Mouse (Mus musculus) inflammation-experienced regulatory T-cells, adult 6 months (primary cell): ENCODE results near the gene Stc2. TPM values are rescaled to one million over a fixed set of nuclear protein-coding genes. Genes with fewer than 3 reads are reported as not detected.

Source experiments
- ATAC-seq: one replicate; pipeline ENCODE4 v1.8.0; 2017
- polyA plus RNA-seq, 3 experiments: library from polyadenylated mRNA; unstranded; fragments of 100-300 nt; shearing (Covaris generic); gene quantifications; one replicate each; pipeline ENCODE4 v1.2.1; 2017

The Stc2 gene
- polyA plus RNA-seq, result 1 to 10 TPM in 1 of 3 experiments, under 1 TPM in 2; 0.41 to 1.1 (median 0.44) TPM

DNA sequence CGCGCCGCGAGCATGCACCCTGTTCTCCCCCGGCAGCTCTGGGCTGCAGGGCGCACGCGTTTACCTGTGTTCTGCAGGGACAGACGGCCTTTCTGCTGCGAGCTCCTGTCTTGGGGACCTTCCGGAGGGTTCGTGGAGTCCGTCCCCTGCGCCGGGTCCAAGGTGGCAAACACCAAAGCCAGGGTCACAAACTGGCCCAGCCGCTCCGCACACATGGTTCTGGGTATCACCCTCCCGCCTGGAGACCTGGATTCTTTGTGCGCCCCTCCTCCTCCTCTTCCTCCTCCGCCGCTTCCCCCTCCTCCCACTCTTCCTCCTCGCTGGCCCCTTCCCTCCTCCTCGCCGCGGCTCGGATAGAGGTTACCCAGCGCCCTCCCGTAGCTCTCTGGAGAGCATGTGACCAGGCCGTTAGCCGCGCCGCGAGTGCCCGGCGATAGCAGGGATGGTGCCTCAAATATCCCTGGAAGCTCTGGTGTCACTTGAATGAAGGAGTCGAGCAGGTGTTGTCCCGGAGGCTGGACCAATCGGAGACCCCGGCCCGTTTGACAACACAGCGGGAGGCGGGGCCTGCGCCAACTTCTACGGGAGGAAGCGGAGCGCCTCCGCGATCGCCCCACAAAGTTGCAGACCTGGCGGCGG lies at the start of gene Stc2:
TSS of gene Stc2 (minus strand) at position 427 of the 639 bp plus-strand sequence.
- no peak for ATAC-seq

DNA sequence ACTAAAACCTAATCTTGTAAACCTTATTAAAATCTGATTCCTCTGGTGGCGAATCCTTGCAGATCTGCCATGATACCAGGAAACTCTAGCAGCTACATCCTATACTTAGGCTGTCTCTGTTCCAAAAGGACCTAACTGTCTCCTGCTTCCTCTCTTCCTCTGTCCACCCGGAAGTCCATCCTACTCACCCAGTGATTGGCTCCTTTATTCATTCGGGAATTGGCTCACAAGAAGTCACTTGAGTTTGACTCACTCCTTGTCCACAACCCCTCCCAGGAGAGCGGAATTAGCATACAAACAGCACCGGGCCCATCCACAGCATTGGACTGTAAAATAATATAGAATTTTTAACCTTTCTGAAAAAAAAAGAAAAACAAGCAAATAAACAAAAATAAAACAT lies 47.2 kb upstream of the Stc2 start:
- ATAC-seq, result no peak

DNA sequence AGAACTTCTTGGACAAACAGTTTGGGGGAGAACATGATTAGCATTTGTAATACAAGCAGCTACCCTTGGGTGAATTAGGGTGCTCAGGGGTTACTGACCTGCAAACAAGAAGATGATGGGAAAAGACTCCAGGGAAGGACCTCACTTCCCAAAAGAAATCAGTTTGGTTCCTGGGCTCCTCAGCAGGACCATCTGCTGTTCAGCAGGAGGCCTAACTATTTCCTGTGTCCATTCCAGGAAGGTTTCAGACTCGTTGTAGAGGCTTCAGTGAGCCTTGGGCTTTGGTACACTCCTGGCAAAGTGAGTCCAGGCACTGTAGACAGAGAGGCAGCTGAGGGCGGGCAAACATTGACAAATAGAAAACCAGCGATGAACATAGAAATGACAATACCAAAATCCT lies 42.5 kb upstream of the Stc2 start:
- no peak for ATAC-seq

DNA sequence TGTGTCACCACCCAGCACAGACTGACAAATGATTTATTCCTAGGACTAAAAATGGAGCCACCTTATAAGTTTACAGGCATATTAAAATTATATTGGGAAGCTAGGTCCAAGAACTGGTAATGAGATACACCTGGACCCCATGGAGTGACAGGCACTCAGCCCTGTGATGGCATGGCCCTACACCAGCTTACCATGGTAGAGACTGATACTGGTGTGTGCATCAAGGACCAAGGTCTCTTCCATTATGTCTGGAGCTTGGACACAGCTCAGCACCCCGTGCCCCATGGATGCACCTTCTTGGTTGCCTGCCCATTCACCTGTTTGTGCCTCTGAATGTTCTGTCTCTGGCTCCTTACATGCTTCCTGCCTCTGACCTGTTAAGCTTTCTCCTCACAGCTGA lies 36.9 kb upstream of the Stc2 start:
- no peak for ATAC-seq

DNA sequence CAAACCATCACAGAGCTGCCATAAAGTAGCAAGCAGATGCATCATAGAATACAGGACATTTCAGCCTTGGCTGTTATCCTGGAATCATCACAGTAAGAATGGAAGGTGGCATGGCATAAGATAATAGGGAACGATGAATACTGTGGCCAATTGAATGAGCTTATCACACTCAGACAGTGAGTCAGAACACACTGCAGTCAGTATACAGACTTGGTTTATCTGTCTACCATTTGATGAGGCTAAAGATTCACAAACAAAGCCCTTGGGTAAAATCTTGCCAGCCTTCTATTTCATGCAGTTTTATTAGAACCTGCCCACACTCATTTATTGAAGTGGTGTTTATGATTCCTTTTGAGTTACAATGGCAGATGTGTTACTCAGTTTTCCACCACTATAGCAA lies 33.2 kb upstream of the Stc2 start:
- ATAC-seq, result no peak

DNA sequence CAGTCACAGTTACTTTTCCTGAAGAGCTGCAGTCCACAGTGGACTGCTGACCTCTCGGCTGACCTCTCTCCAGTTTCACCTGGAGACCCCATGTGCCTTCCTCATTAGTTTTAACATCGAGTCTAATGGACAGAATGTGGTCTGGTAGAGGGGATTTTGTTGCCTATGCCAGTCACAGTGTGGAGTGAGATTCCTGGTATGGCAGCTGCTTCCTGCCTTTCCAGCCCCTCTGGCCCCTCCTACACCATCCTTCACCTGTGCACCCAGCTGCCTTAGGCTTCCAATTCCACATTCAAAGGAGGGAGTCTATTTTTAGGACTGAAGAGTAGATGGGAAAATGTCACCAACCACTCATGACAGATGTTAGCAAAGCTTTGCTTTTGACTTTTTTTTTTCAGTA lies 28.7 kb upstream of the Stc2 start:
- ATAC-seq, result no peak

DNA sequence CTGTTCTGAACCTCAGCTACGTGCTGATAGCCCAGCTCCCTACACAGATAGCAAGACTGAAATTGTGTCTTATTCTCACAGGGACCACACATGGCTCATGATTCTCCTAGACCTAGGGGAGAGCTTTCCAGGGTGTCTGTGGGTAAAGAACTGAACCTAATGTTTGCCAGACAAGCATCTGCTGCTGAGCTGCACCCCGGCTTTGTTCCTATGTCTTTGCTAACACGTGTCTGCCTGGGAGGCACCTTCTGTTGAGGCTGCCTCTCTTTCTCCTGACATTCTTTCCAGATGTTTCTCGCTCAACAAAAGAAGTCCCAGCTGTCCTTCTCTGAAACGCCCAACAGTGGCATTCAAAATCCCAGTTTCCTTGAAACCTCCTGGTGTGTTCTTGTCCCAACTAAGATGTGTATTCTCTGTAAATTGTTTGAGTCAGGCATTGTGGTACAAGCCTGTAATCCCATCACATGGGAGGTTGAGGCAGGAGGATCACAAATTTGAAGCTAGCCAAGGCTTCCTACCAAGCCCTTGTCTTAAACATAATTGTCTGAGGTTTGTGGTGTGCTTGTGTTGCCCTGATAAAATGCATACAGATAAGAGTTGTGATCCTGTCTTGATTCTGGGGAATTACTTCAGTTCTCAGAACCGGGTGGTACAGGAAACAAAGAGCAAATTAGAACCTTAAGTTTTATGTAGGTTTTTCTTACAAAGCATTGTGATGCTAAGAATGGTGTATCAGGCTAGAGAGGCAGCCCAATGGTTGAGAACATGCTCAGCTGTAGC lies 27.0 kb upstream of the Stc2 start:
- ATAC-seq, result no peak

DNA sequence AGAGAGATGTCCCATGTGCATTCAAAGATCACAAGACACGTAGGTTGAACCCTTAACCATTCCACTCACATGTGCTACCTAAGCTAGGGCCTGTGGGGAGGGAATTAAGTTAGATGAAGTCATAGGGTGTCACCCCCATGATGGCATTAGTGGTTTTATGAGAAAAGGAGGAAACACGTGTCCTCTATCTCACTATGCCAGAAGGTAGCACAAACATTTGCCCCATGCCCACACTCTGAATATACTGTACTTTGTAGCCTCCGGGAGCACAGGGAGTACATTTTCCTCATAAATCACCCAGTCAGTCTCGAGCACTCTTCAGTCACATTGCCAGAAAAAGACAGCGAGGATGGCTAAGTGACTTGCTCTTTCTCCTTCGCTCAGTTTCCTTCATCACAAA lies 24.2 kb upstream of the Stc2 start:
- no peak for ATAC-seq

DNA sequence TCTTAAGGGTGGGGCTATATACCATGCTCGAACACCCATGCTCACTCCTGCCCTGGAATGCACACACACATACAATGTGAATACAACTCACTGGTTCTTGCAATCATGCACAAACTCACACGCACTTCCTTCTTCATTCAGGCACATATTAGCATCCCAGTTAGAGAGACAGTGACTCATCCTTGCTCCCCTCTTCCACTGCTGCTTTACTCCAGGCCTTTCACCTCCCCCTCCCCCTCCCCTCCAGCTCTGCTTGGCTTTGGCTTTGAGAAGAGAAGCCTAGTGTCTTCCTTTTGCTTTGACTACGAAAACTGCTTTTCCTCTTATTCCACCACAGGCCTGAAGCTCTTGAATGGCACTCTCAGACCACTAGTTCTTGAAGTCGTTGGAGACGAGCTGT lies 22.5 kb upstream of the Stc2 start:
- ATAC-seq, result no peak

DNA sequence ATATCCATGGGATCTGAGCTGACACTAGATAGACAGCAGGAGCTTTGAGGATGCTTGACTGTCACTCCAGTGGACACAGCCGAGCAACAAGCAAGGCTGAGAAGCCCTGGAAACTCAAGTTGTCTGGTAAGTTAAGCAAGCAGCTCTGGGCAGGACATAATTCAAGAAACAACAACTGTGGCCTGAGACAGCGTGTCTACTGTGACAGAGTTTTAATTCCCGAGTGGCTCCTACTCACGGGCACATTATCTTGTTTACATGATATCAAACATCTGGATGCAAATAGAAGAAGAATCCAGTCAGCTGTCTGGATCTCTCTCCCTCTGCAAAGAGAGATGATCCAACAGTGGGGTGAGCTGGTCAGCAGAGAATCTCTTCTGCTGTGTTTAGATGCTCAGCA lies 19.0 kb upstream of the Stc2 start:
- ATAC-seq, result no peak

DNA sequence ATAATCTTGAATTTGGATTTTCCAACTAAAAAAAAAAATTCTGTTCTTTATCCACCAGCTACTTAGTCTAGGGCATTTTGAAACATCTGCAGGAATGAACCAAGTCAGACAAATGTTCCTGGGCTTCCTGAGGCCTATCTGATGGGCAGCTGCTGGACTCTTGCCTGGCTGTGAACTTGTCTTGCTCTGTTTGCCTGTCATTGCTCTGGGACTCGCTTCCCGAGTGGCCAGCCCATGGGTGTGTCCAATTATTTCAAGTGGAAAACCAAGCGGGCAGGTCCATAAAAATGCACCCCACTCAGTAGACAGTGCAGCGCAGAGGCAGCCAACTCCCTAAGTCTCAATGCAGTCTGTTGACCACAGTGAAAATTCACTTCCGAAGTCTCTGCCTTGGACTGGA lies 17.7 kb upstream of the Stc2 start:
- ATAC-seq, result no peak

DNA sequence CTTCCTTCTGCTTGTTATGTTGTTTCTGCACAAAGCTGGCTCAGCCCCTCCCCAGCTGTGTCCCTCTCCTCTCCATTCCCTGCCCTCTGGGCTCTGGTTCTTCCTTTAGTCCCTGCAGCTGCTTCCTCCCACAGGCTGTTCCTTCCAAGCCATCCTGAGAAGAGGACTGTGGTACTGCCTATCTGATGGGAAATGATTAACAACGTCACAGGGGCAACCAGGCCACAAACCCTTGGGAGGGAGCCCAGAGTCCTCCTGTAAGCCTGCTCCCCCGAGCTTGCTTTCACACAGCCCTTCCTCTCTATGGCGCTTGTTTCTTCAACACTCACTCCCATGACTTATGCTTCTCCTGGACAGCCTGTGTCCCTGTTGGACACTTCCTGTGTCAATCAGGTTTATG lies 16.7 kb upstream of the Stc2 start:
- no peak for ATAC-seq

DNA sequence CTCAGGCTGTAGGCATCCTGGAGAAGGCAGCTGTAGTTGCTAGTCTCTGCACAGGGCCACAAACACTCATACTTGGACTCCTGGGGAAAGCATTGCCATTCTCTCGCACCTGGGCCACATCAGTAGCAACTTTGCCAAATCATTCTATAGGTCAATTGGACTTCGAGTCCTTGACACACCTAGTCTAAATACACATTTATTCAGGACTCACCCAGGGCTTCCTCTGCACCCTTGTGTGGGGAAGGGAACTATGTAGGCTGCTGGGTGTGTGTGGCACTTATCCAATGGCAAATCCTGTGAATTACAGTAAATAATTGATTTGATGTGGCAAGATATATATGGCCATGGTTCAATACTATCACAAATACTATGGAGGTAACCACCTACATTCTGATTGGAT lies 14.1 kb upstream of the Stc2 start:
- no peak for ATAC-seq

DNA sequence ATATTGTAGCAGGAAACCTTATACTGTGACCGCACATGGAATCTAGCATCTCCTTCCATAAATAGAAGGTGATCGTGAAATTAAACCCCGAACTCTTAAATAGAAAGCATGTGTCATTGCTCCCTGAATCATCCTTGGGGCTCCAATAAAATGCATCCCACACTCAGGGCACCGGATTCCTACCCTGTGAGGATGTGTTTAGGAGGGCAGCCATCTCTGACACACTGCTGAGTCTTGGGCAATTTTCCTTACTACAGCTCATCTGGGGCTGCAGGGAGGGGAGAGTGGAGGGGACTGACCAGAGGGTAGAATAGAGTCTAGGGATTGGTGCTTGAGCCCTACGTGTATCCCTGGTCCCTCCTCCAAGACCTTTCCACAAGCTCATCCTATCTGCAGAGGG lies 12.3 kb upstream of the Stc2 start:
- ATAC-seq, result no peak

DNA sequence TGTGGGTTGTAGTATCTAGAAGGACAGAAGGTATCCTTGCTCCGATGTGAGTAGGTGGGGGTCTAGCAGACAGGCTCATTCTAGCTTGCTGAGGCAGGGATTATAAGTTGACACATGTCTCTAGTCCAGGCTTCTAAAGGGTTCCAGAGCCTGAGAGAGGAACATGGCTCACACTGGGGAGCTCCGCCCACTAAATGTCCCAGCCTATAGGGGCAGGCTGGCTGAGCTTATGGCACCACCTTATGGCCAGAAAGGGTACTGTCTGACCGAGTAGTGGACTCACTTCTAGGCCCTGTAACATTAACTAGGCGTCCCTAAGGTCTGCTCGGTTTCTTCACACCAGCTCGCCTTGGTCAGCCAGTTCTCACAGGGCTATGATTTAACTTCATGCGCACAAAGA lies 3.6 kb upstream of the Stc2 start:
- no peak for ATAC-seq

DNA sequence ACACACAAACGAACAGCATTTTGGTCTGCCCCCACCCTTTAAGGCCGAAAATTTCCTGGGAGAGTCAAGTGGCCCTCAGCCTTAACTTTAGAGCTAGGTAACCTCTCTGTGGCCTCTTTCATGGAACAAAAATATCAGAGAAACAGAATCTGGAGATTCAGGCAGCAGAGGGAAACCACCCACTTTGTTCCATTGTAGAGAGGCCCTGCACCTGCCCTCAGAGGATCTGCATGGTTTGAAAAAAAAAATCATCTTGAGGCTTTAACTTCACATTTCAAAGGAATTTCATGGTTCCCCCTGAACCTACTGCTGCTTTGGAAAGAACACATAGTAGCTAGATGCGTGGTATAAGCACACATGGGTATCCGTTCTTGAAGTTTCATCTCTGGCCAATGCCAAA lies 2.3 kb upstream of the Stc2 start:
- no peak for ATAC-seq

DNA sequence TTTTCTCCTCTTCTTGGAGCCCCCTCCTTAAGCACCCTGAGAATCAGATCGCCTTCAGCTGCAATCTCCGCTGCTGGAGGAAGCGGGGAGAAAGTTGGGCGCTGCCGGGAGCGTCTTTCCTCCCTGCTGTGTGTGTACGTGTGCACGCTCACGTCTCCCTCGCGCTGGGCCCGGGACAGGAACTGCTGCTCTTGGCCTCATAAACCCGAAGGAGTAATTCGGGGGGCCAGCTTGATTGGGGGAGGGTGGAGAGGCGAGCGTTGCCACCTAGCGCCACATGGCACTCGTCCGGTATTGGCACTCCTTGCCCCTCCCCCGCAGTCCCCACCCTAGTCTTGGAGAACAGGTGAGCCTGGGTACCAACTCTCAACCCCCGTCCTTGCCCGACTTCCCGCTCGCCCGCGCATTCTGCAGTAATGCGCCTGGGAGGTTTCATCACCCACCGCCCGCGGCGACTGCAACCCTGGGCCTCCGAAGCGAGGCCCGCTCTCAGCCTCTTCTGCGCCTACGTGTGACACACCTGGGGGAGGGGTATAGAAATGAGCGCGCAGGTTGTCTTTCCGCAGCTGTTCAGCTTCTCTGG lies 1.5 kb upstream of the Stc2 start:
- ATAC-seq, result no peak

DNA sequence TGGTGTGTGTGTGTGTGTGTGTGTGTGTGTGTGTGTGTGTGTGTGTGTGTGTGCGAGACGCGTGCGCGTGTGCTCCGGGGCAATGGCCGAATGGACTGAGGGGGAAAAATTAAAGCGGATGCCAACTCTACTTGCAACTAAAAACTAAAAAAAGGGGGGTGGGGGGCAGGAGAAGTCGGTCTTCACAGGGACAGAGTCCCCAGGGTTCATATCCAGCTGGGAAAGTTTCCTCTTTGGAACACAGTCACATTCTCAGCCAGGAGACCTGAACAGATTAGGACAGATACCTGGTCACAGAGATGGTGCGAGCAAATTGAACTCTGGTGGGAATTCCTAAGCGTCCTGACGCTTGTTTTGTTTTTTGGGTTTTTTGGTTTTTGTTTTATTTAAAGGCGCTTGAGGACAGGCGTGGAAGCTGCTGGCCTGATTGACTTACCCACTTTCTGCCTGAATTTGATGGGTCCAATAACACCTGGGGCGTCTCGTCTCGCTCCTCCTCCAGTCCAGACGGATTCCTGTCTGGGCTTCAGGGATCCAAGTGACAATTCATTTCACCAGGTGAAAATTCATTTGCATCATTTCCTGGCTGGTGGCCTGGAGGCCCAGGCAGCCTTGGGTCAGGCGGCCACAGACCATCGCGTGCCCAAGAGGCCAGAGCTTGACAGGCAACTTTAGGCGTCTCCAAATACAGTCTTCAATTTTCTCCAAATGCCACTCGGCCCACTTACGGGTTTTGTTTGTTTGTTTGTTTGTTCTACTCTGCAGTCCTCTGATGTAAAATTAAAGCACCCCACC lies 759 bp upstream of the Stc2 start:
- ATAC-seq, result no peak

DNA sequence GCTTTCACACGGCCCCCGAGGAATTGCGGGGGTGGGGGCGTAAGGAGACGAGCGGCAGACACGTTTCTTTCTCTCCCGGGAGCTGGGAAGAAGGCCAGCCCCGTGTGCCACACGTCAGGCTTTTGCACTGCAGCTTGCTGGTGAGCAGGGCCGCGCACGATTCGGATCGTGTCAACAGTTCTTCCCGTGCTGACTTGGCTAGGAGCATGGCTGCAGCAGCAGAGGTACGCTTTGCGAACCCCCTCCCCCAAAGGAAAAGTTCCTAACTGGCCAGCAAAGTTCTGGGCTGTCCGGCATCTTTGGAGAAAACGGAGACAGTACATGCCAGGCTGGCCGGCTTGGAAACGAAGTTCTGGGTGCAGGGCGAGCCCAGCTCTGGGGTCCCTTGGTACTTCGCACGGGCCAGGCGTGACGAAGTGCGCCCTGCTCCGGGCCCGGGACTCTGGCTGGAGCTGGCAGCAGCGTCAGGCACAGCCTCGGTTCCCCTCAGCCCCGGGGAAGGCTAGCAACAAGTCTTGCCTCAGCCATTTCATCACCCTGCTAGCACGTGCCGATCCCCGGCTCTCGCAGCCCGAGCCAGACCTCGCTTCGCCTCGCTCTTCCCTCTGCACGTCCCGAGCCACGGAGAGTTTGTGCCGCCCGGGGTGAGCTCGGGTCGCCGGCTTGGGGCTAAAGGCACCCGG lies 768 bp downstream of the Stc2 start:
- no peak for ATAC-seq

DNA sequence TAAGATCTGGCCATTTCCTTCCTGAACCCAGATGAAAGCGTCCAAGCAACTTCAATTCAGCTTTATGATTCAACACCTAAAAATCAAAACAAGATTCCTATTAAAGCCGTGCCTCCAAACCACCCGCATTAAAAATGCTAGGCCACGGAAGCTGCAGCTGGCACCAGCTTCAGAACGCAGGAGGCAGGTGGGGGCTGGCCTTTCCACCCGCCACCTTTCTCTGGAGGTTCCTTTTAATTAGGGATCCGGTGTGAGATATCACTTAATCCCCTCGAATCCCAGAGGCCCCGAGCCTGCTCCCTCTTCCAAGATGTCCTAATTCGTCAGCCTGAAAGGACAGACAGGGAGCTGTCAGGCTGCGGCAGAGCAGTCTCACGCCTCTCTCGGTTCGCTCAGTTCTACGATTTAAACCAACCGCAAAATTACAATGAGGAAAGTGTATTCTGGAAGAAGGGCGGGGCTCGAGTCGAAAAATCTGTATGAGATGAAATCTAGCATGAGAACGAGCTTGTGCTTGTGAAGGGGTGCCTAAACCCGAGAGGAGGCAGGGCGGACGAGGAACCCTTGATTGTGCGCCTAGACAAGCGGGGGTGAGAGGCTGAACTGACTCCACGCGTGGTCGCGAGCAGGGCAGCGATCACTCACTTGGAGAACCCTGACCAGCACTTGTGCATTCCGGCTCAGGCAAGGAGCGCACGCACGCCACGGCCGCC lies 1.5 kb downstream of the Stc2 start:
- ATAC-seq, result no peak

DNA sequence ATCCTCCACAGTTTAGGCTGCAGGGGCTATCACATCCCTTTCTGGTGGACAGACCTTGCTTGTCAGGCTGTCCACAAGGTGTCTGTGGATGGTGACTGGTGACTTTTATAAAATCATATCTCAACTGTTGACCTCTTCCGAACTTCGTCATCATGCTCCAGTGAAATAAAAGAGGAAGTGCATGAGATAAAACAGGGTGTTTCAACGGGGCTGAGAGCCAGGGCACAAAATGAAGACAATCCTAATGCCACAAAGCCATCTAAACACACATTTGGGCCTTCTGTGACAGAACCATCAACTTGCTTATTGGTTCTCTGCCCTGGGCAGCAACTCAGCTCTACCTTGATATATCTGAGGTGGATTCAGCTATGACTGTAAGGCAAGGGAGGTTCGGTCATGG lies 3.0 kb downstream of the Stc2 start:
- ATAC-seq, result no peak

DNA sequence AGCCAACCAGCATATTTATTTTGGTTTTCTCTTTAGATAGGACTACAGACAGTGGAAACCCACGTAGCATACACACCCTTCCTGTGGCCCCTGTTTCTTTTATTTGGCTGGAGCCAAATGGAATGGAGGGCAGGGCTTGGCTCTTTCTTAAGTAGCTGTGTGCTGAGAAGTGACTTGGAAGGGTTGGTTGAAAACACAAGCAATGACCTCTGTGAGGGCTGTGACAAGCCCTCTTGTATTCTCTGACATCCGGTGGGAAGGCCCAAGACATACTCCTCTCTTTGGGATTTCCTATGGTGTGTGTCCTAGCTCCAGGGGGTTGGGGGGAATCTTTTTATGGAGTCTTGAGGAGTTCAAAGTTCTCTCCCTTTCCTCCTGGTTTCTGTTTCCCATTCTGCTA lies 3.5 kb downstream of the Stc2 start:
- no peak for ATAC-seq
